Mouse (Mus musculus) kidney, adult 8-10 months (tissue): Measurements from ENCODE around the gene F3.
"Not testable (repeated sequence)": the region's sequence is repeated elsewhere in the genome, so short reads cannot be mapped to it uniquely, and the experiment has no call there.

ENCODE experiments used
- DNase-seq, 2 experiments: peaks; one replicate each; pipeline ENCODE4 v3.0.0; 2022

The F3 gene

GRCm38 (mm10) chr3:121739489-121740213 is 16.3 kb downstream of the F3 start:
- no peak for DNase-seq

GRCm38 (mm10) chr3:121741186-121741848 is 18.0 kb downstream of the F3 start:
- DNase-seq, result not testable (repeated sequence)

- DNase-seq, result not testable (repeated sequence)
These were observed 31.2 kb downstream of the F3 start for GRCm38 (mm10) chr3:121754319-121755090.

- DNase-seq, result no peak
These were observed 31.8 kb downstream of the F3 start for GRCm38 (mm10) chr3:121755152-121755551.

- DNase-seq, result no peak
These were observed 35.0 kb downstream of the F3 start for GRCm38 (mm10) chr3:121758373-121758772.

- DNase-seq, result no peak
These were observed 38.9 kb downstream of the F3 start for GRCm38 (mm10) chr3:121762056-121762852.

GRCm38 (mm10) chr3:121766048-121766447 is 42.7 kb downstream of the F3 start:
- DNase-seq, result no peak

- DNase-seq, result no peak
These were observed 43.5 kb downstream of the F3 start for GRCm38 (mm10) chr3:121766818-121767217.

- DNase-seq, result no peak
These were observed 45.4 kb downstream of the F3 start for GRCm38 (mm10) chr3:121768770-121769169.

GRCm38 (mm10) chr3:121773336-121773735 is 50.0 kb downstream of the F3 start:
- DNase-seq, result not testable (repeated sequence)

GRCm38 (mm10) chr3:121777943-121778342 is 54.6 kb downstream of the F3 start:
- DNase-seq, result peak; percentile 17 to 63

GRCm38 (mm10) chr3:121783020-121783419 is 59.7 kb downstream of the F3 start:
- DNase-seq, result no peak
